Mouse (Mus musculus): ENCODE results near the gene Fosl1. TPM values are rescaled to one million over a fixed set of nuclear protein-coding genes. Genes with fewer than 3 reads are reported as not detected.
A peak's percentile ranks its signal among the peaks of the same experiment; 100 is the strongest.

Fosl1 gene
- polyA plus RNA-seq, 1 experiment, result not detected

DNA sequence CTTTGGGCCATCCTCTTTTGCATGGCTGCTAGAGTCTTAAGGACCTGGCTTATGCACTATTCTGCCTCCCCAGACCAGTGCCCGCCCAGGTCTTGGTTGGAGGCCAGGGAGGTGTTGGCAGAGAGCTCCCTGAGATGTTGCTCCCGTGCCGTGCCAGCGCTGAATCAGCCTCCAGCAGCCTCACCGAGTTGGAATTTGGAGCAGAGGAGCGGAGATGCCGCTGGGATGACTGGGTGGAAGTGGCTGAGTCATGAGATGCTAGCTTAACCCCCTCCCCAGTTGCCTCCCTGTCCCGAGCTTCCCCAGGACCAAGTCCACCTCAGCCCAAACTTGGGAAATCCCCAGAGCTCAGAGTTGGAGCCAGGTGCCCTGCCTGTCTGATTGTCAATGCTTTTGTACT is 17.5 kb upstream of the Fosl1 start:
- Histone ChIP-seq H3K4me1 (ENCODE audit: control insufficient read depth, insufficient read depth, low read length) (peaks cover 32% of the 10 kb centered on the region), H3K4me3 (ENCODE audit: insufficient read depth, low read depth, low read length) (no peak overlapping the region), H3K27ac (ENCODE audit: insufficient read depth, low read depth, low read length) (no peak overlapping the region)
- TF ChIP-seq POLR2A (IDR thresholded peaks at IDR 0.05; ENCODE audit: insufficient read depth, low read depth, low read length) (no peak), CTCF (IDR thresholded peaks at IDR 0.05; ENCODE audit: insufficient read depth, low read depth, low read length) (no peak)
- WGBS, result 29% methylated on average over 8 of the region's 8 CpGs

DNA sequence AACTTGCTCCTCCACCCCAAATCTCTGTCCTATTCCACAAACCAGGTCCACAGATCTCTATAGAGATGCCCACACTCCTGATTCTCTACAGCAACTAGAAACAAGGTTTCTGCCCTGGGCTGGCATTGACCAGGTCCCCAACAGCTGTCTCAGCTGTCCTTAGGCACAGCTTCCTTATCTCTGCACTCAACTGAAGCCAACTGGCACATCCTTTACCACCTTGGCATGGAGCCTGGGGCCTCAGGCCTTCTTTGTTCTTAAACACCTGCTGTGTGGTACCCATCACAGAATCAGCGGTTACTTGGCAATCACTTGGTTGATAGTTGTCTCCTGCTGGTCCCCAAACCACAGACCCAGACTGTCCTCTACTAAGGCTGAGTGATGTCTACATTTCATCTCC is 16.9 kb upstream of the Fosl1 start:
- Histone ChIP-seq H3K27ac (ENCODE audit: insufficient read depth, low read depth, low read length) (no peak overlapping the region), H3K4me3 (ENCODE audit: insufficient read depth, low read depth, low read length) (no peak overlapping the region), H3K4me1 (ENCODE audit: control insufficient read depth, insufficient read depth, low read length) (peaks cover 32% of the 10 kb centered on the region)
- WGBS, result 53% methylated on average over 1 of the region's 1 CpGs
- TF ChIP-seq POLR2A (IDR thresholded peaks at IDR 0.05; ENCODE audit: insufficient read depth, low read depth, low read length) (no peak), CTCF (IDR thresholded peaks at IDR 0.05; ENCODE audit: insufficient read depth, low read depth, low read length) (no peak)

DNA sequence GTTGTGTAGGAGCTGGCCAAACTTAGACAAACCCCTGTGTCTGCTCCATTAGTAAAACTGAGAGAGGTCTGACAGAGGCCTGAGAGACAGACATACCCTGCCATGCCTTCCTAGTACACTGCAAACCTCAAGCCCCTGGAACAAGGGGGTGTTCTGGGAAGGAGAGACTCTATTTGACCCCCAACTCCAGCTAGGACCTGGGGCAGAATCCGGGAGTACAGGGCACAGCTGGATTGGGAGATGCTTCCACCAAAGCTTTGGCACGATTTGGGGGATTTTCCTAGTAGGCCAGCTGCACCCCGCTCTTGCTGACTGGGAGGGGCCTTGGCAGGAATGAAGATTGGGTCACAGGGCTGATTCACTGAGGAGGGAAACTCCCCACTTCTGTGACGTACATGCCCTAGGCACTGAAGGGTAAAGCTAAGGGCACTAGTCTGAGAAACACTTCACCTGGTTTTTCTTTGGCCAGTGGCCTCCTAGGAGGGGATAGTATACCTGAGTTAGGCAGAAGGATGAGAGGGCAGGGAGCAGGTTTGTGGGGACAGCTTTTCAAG is 15.4 kb upstream of the Fosl1 start:
- WGBS, result 62% methylated on average over 4 of the region's 4 CpGs
- Histone ChIP-seq H3K4me3 (ENCODE audit: insufficient read depth, low read depth, low read length) (no peak overlapping the region), H3K27ac (ENCODE audit: insufficient read depth, low read depth, low read length) (no peak overlapping the region), H3K4me1 (ENCODE audit: control insufficient read depth, insufficient read depth, low read length) (peaks cover 19% of the 10 kb centered on the region)
- TF ChIP-seq POLR2A (IDR thresholded peaks at IDR 0.05; ENCODE audit: insufficient read depth, low read depth, low read length), result no peak
- TF ChIP-seq CTCF (IDR thresholded peaks at IDR 0.05; ENCODE audit: insufficient read depth, low read depth, low read length), result no peak

DNA sequence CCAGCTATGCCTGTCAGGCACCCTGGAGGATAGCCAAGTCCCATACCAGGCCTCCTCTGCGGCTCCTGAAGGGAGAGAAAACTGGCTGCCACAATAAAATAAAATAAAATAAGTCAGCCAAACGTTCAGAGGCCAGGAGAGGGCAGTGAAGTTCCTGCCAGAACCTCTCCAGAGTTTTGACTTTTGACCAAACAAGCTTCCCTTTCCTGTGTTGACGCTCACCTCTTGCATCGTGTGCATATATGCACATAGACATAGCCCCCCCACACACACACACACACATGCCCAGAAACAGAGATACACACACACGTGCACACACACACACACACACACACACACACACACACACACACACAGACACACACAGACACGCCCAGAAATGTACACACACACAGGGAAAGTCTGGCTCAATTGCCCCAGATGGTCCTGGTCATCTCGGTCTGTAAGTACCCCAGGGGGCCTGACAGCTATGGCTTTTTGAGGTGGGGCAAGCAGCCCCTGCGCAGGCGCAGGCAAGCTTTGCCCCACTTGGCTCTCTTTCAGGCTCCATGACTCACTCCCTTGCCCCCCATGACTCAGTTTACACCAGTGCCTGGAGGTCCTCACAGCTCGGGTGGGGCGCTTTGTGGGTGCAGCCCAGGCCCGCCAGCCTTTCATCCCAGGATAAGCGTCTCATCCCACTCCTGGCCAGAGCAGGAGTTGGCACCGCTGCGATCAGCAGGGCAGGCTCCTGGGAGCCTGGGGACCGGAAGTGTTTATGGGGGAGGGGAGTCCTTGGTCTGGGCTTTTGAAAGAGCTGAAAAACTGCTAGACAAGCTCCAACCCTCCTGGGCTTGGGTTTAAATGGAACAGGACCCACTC is 14.1 kb upstream of the Fosl1 start:
- H3K4me1 ChIP-seq (ENCODE audit: control insufficient read depth, insufficient read depth, low read length), result peaks cover 16% of the 10 kb centered on the region
- no peak for TF ChIP-seq CTCF (IDR thresholded peaks at IDR 0.05; ENCODE audit: insufficient read depth, low read depth, low read length)
- no peak for TF ChIP-seq POLR2A (IDR thresholded peaks at IDR 0.05; ENCODE audit: insufficient read depth, low read depth, low read length)
- no peak overlapping the region for H3K27ac ChIP-seq (ENCODE audit: insufficient read depth, low read depth, low read length)
- 10% methylated on average over 16 of the region's 16 CpGs for WGBS
- peak overlapping the region; percentile 10; the same call in 1 of the 2 replicates for H3K4me3 ChIP-seq (ENCODE audit: insufficient read depth, low read depth, low read length)

DNA sequence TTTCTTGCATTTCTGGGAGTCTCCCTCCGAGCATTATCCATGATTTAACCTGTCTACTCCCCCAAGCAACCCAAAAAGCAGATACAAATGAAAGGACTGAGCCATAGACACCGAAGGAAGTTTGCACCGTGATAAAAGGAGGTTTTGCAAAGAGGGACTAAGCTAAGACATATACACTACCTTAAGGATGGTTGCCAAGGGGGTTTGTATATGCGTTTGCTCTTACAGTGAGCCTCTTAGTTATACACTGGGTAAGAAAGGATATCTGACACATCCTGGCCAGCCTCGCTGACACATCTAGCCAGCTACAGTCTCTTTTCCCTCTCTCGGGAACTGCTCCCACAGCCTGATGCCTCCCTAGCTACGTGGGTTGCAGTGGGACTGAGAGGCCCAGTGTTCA is 13.4 kb upstream of the Fosl1 start:
- WGBS, result 64% methylated on average over 7 of the region's 7 CpGs
- Histone ChIP-seq H3K4me1 (ENCODE audit: control insufficient read depth, insufficient read depth, low read length) (peaks cover 16% of the 10 kb centered on the region), H3K27ac (ENCODE audit: insufficient read depth, low read depth, low read length) (no peak overlapping the region), H3K4me3 (ENCODE audit: insufficient read depth, low read depth, low read length) (no peak overlapping the region)
- TF ChIP-seq CTCF (IDR thresholded peaks at IDR 0.05; ENCODE audit: insufficient read depth, low read depth, low read length), result no peak

DNA sequence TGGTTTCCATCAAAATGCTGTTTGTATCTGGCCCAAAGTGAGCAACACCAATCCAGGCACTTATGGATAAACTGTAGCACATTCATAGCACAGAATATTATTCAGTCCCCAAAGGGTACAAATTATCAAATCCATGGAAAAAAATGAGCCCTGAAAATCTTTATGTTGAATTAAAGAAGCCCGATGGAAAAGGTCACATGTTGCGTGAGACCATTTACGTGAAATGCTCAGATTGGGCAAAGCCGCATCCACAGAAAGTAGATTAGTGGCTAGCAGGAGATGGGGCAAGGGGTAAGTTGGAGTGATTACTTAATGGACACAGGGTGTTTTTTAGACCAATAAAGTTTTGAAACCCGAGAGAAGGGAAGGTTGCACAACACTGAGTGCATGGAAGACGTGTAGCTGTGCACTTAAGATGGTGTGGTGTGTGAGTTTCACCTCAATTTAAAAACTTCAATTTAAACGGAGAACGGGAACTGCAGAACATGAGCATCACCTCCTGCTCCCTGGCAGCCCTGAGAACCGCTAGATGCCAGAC is 2.9 kb upstream of the Fosl1 start:
- Histone ChIP-seq H3K4me1 (ENCODE audit: control insufficient read depth, insufficient read depth, low read length) (peaks cover 15% of the 10 kb centered on the region), H3K27ac (ENCODE audit: insufficient read depth, low read depth, low read length) (no peak overlapping the region), H3K4me3 (ENCODE audit: insufficient read depth, low read depth, low read length) (no peak overlapping the region)
- WGBS, result 72% methylated on average over 9 of the region's 9 CpGs
- TF ChIP-seq POLR2A (IDR thresholded peaks at IDR 0.05; ENCODE audit: insufficient read depth, low read depth, low read length) (no peak), CTCF (IDR thresholded peaks at IDR 0.05; ENCODE audit: insufficient read depth, low read depth, low read length) (no peak)

DNA sequence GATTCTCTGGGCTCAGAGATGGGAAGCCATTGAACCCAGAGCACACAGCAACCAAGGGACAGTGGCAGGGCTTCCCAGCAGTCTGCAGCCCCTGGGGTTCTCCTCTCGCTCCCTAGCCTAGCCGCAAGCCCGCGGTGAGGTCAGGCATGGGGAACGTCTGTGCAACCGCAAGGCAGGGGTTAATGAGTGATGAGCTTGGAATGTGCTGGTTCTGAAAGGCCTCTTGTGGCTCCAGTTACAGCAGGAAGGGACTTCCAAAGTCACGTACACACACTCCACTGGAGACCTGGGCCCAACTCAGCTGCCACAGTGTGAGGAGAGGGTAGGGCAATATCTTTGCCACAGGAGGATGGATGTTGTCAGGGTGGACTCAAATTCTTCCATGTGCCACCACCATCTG is 2.4 kb upstream of the Fosl1 start:
- TF ChIP-seq CTCF (IDR thresholded peaks at IDR 0.05; ENCODE audit: insufficient read depth, low read depth, low read length), result no peak
- no peak for TF ChIP-seq POLR2A (IDR thresholded peaks at IDR 0.05; ENCODE audit: insufficient read depth, low read depth, low read length)
- 51% methylated on average over 7 of the region's 7 CpGs for WGBS
- Histone ChIP-seq H3K27ac (ENCODE audit: insufficient read depth, low read depth, low read length) (no peak overlapping the region), H3K4me3 (ENCODE audit: insufficient read depth, low read depth, low read length) (no peak overlapping the region), H3K4me1 (ENCODE audit: control insufficient read depth, insufficient read depth, low read length) (peaks cover 15% of the 10 kb centered on the region)

DNA sequence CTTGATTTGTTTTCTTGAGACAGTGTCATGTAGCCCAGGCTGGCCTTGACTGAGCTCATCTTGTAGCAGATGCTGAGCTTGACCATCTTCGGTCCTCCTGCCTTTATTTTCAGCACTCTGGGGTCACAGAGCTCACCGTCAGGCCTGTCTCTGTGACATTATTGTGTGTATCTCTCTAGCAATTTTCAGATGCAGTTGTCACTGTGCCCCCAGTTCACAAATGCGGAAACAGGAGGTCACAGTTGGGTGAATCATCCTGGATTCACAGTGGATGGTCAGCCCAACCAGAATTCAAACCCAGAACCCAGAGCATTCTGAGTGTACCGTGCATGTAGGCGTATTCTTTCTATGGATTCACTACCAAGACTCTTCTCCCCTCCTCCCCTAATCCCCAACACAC is 1.6 kb upstream of the Fosl1 start:
- Histone ChIP-seq H3K27ac (ENCODE audit: insufficient read depth, low read depth, low read length) (no peak overlapping the region), H3K4me3 (ENCODE audit: insufficient read depth, low read depth, low read length) (no peak overlapping the region), H3K4me1 (ENCODE audit: control insufficient read depth, insufficient read depth, low read length) (peaks cover 15% of the 10 kb centered on the region)
- WGBS, result 96% methylated on average over 5 of the region's 5 CpGs
- no peak for TF ChIP-seq POLR2A (IDR thresholded peaks at IDR 0.05; ENCODE audit: insufficient read depth, low read depth, low read length)
- TF ChIP-seq CTCF (IDR thresholded peaks at IDR 0.05; ENCODE audit: insufficient read depth, low read depth, low read length), result no peak

Measured in olfactory bulb, adult 2 months (tissue).